Mouse (Mus musculus): ENCODE measurements around the gene Tmem168. TPM values are rescaled to one million over a fixed set of nuclear protein-coding genes. Genes with fewer than 3 reads are reported as not detected.

Tmem168 gene
- total RNA-seq (2014; fragmentation: Nextera tagmentation) (16.5 and 20.6 TPM in 2 replicates), total RNA-seq (2017) (31.9 and 32.6 TPM in 2 replicates)

DNA sequence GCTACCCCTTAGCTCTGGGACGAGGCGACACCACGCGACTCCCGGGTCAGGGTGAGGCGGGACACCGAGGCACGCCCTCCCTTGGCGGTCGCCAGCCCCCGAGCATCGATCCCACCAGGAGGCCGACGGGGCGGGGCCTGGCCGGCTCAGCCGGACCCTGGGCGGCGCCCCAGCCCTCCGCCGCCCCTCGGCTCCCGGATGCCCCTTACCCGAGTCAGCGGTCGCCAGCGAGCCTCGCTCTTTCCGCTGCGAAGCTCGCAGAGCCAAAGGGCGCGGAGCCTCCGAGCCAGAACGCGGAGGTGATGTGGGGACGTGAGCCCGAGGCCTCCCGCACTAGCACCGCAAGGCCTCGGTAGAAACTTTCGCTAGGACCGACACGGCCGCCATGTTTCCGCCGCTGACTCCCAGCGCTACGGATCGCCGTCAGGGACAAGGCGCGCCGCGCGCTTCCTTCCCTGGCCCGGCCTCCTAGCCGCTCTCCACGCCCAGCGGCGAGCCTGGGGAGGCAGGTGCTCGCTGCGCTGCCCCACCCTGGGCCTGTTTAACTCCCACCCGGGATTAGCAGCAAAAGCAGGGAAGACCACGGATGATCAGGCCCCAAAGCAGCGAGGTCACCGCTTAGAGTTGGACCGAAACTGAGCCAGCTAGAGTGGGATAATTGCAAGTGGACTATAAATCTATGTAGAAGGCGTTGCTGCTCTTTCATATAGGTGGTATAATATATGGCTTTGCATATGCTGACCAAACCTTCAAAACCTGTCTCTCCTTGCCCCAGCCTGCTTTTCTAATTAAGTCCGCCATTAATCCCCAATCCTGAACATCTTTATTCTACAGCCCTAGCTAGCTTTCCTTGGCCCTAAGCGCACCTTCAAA is at the start of gene Tmem168:
Tmem168 (minus strand) TSS at position 480 of the 873 bp plus-strand sequence.
- ATAC-seq (replicated peaks; ENCODE audit: low FRiP score, low TSS enrichment, poor library complexity, severe bottlenecking): peak; percentile 85

- no peak for ATAC-seq (replicated peaks; ENCODE audit: low FRiP score, low TSS enrichment, poor library complexity, severe bottlenecking)
Observed at GRCm38 (mm10) chr6:13654081-13654480, 46.2 kb upstream of the Tmem168 start.

DNA sequence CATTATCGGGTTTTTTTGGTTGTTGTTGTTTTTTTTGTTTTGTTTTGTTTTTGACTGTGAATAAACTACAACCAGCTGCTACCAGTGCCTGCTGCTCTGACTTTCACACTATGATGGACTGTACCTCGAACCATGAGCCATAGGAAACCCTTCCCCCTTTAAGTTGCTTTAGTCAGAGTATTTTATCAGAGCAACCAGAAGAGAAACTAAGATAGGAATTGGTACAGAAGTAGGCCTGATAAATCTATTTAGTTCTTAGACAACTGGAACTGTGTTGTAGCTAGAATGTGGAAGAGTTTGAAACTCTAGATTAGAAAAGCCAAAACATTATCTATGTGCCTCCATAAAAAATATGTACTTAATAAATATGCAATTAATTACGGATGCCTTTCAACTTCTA is 44.4 kb upstream of the Tmem168 start:
- ATAC-seq (replicated peaks; ENCODE audit: low FRiP score, low TSS enrichment, poor library complexity, severe bottlenecking): peak; percentile 37; the same call in 1 of the 2 replicates

GRCm38 (mm10) chr6:13650854-13651253 is 43.0 kb upstream of the Tmem168 start:
- ATAC-seq (replicated peaks; ENCODE audit: low FRiP score, low TSS enrichment, poor library complexity, severe bottlenecking): no peak

DNA sequence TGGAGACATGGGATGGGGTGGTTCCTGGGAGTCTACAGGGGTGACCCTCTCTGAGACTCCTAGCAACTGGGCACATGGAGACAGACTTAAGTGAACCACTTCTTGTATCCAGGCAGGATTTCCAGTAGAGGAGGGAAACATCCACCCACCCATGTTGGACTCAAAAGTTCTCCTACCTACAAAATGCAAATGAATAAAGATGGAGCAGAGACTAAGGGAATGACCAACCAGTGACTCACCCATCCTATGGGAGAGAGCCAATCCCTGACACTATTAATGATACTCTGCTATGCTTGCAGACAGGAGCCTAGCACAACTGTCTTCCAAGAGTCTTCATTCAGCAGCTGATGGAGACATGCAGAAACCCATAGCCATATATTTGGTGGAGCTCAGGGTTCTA is 40.4 kb upstream of the Tmem168 start:
- ATAC-seq (replicated peaks; ENCODE audit: low FRiP score, low TSS enrichment, poor library complexity, severe bottlenecking): no peak

GRCm38 (mm10) chr6:13636582-13636989 is 28.7 kb upstream of the Tmem168 start:
- ATAC-seq (replicated peaks; ENCODE audit: low FRiP score, low TSS enrichment, poor library complexity, severe bottlenecking): peak; percentile 79

- no peak for ATAC-seq (replicated peaks; ENCODE audit: low FRiP score, low TSS enrichment, poor library complexity, severe bottlenecking)
Observed at GRCm38 (mm10) chr6:13632571-13632970, 24.7 kb upstream of the Tmem168 start.

- no peak for ATAC-seq (replicated peaks; ENCODE audit: low FRiP score, low TSS enrichment, poor library complexity, severe bottlenecking)
Observed at GRCm38 (mm10) chr6:13630607-13631006, 22.7 kb upstream of the Tmem168 start.

DNA sequence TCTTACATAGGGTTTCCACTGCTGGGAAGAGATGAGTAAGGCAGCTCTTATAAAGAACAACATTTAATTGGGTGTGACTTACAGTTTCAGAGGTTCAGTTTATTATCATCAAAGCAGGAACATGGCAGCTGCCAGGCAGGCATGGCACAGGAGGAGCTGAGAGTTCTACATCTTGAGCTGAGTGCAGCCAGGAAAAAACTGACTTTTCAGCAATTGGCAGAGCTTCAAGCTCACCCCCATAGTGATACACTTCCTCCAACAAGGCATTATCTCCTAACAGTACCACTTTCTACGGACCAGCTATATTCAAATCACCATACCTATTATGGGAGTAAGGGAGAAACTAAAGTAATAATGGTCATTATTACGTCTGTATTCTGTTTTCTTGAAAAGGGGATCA is 11.7 kb upstream of the Tmem168 start:
- ATAC-seq (replicated peaks; ENCODE audit: low FRiP score, low TSS enrichment, poor library complexity, severe bottlenecking): 0 out of 2 replicates have a peak, but pooled peaks have one; percentile 26

DNA sequence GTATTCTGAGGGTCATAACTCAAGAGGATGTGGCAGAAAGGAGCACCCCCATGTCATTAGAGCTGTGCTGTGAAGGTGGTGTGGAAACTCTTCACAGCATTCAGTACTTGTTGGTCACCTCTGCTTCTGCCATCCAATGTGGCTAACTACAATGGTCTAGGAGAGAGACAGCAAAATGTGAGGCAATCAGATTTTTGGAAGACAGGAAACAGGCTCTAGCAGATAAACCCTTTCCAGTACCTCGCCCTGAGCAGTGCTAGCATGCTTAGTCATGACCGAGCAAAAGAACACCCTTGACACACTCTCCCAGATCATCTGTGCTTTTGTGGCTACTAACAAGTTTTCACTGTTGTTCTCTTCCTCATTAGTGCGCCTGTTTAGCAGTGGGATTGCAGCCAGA is 9.2 kb upstream of the Tmem168 start:
- ATAC-seq (replicated peaks; ENCODE audit: low FRiP score, low TSS enrichment, poor library complexity, severe bottlenecking): peak; percentile 87

DNA sequence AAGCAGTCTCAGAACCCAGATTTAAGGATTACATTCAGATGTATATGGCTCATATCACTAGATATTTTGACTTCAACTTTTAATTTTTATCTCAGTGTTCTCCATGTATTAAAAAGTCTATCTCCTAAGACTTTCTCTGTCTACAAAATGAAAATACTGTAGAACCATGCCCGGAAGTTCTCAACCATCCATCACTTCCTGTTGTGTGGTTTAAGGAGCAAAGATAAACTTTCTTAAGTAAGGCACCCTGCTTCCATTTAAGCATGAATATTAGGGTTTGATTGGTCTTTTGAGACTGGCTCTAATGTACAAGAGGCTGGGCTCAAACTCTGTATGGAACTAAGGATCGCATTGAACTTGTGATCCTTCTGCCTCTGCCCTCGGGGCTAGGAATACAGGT is 6.7 kb upstream of the Tmem168 start:
- no peak for ATAC-seq (replicated peaks; ENCODE audit: low FRiP score, low TSS enrichment, poor library complexity, severe bottlenecking)

DNA sequence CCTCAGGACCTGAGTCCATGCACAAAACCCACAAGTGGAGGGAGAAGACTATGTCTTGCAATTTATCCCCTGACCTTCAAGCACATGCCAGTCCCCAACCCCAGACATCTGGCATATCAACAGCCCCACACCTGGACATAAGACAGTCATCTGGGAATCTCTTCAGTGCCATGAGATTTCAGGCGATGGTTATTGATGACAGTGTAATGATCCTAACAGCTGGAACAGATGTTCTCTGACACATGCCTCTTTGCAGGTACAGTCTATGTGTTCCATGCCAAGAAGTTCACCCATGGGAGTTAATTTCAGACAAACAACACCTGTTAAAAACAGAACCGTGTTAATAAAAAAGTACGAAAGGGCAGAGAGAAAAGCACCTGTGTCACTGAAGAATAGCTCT is 5.8 kb upstream of the Tmem168 start:
- no peak for ATAC-seq (replicated peaks; ENCODE audit: low FRiP score, low TSS enrichment, poor library complexity, severe bottlenecking)

GRCm38 (mm10) chr6:13610869-13611268 is 3.0 kb upstream of the Tmem168 start:
- ATAC-seq (replicated peaks; ENCODE audit: low FRiP score, low TSS enrichment, poor library complexity, severe bottlenecking): no peak

GRCm38 (mm10) chr6:13609353-13610140 is 1.6 kb upstream of the Tmem168 start:
- ATAC-seq (replicated peaks; ENCODE audit: low FRiP score, low TSS enrichment, poor library complexity, severe bottlenecking): no peak

GRCm38 (mm10) chr6:13606921-13607620 is 829 bp downstream of the Tmem168 start:
- peak; percentile 36 for ATAC-seq (replicated peaks; ENCODE audit: low FRiP score, low TSS enrichment, poor library complexity, severe bottlenecking)

GRCm38 (mm10) chr6:13606394-13606793 is 1.5 kb downstream of the Tmem168 start:
- ATAC-seq (replicated peaks; ENCODE audit: low FRiP score, low TSS enrichment, poor library complexity, severe bottlenecking): no peak

- no peak for ATAC-seq (replicated peaks; ENCODE audit: low FRiP score, low TSS enrichment, poor library complexity, severe bottlenecking)
Observed at GRCm38 (mm10) chr6:13603134-13603533, 4.8 kb downstream of the Tmem168 start.

DNA sequence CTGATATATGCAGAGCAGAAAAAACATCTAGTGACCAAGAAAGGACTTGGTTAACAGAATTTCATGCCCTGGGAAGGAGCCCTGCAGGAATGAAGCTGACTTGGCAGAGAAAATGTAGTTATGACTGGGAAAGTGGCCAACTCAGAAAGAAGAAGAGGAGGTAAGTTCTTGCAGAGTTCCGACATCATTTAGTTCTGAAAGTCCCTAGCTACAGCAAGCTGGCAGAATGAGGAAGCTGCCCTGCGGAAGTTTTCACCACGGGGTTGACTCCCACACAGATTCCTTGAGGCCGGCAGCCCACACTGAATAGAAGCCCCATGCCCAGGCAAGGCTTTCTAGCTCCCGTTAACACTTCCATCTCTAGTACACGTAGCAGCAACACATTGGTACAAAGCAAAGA is 6.3 kb downstream of the Tmem168 start:
- ATAC-seq (replicated peaks; ENCODE audit: low FRiP score, low TSS enrichment, poor library complexity, severe bottlenecking): peak; percentile 42

GRCm38 (mm10) chr6:13598239-13598923 is 9.5 kb downstream of the Tmem168 start:
- no peak for ATAC-seq (replicated peaks; ENCODE audit: low FRiP score, low TSS enrichment, poor library complexity, severe bottlenecking)
